Mouse (Mus musculus): ENCODE results near the gene Kidins220. TPM values are rescaled to one million over a fixed set of nuclear protein-coding genes. Genes with fewer than 3 reads are reported as not detected.

Gene Kidins220
- 131 TPM for total RNA-seq (2023)

DNA sequence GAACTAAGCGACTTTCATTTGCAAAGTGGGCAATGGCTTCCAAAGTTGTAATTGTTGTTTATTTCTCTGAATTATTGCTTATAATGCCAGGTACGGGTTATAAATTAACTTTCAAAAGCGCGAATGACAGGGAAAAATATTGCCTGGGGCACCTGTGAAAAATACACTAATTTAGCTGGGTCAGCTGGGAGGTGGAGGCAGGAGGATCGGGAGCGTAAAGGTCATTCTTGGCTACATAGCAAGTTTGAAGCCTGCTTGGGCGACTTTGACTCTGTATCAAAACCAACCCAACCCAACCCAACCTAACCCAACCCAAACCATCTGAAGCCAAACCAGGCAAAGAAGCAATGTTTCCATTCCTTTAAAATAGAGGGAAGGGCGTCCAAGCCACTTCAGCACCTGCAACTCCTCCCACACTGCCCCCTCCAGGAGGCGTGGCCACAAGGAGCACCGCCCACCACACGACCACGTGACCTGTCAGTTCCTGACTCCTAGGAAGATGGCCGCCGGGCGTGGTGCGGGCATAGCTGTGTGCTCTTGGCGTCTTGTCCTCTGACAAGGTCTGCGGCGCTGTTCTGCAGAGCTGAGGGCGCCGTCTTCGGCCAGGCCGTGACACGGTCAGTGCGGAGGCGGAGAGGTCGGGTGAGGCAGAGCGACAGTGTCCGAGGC, at the start of gene Kidins220:
Kidins220 (plus strand) TSS at position 480 of the 669 bp plus-strand sequence.

DNA sequence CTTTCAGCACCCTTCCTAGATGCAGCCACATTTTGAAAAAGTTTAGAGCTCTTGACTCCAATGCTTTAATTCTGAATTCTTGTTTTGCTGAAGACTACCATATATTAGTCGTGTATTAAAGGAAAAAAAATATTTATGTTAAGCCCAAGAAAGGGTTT, 122.2 kb downstream of the Kidins220 start, which contains the start of gene Id2:
Id2 (minus strand) TSS at position 89 of the 158 bp plus-strand sequence.

Other genes with a start within 250 kb of the Kidins220 start
- gene Mboat2, start 144.0 kb upstream of the Kidins220 start, total RNA-seq (2023) = not detected
- 101 TPM for gene Id2, start 122.2 kb downstream of the Kidins220 start, total RNA-seq (2023)

Data from CD4-positive naive resting alpha-beta T cell, adult 76 days (primary cell).